Mouse (Mus musculus): ENCODE measurements at regions not wholly inside any gene's neighbourhood (a gene's known extent, or its start where the extent isn't known, plus 50 kb on each side); places are given as distances from the start of the nearest gene placed in this dataset.

DNA sequence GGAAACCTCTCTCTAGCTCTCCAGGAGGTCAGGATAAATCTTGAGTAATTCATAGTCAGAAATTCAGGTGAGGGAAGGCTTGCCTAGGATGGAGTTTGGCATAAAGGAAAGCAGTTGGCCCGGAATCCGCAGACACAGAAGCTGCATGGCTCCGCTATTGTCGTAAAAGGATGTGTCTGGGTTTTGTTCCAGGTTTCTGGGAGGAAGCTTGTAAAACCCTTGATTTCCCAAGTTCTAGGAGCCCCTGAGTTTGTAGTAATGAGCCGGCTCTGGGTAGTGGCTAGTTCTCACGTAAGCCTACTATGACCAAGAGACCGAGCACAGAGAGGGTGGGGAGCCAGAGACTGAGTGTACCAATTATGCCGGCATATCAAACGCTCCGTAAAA lies 52.7 kb upstream of the Gm21915 start:
- 33% methylated on average over 10 of the region's 10 CpGs for WGBS
- H3K27ac ChIP-seq (ENCODE audit: insufficient read depth, low read depth, low read length), result no peak overlapping the region
- no peak overlapping the region for H3K4me3 ChIP-seq (ENCODE audit: insufficient read depth, low read depth, low read length)
- TF ChIP-seq POLR2A (IDR thresholded peaks at IDR 0.05; ENCODE audit: insufficient read depth, low read depth, low read length), result no peak
- no peak for TF ChIP-seq CTCF (IDR thresholded peaks at IDR 0.05; ENCODE audit: insufficient read depth, low read depth, low read length)
- H3K4me1 ChIP-seq (ENCODE audit: control insufficient read depth, insufficient read depth, low read length), result peaks cover 7% of the 10 kb centered on the region; the same call in 1 of the 2 replicates

DNA sequence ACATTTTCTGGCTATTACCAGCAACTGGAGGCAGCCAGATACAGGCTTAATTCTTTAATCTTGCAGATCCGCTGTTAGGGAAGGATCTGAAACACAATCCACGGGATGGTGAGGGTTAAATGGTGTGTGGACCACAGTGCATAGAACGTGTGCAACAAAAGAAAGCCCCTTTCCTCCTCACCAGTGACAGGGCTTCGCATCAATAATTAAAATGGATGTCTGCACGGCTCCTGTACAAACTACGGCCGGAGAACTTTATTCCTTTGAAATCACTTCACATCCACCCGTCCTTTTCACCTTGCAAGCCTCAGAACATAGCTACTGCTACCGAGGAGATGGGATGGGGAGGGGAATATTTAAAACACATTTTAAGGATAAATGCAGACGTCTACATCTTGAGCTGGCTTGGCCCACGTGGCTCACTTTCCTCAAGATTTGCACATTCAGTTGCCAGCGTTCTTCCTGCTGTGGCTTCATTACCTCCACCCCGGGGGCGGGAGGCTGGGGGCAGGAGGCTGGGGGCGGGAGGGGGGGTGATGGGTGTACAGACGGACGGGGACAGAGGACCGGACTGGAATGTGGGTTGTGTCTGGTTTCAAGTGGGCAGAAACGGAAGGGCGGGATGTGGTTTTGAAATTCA lies 53.3 kb upstream of the Gm21915 start:
- Histone ChIP-seq H3K27ac (ENCODE audit: insufficient read depth, low read depth, low read length) (no peak overlapping the region), H3K4me3 (ENCODE audit: insufficient read depth, low read depth, low read length) (no peak overlapping the region), H3K4me1 (ENCODE audit: control insufficient read depth, insufficient read depth, low read length) (peaks cover 7% of the 10 kb centered on the region; the same call in 1 of the 2 replicates)
- TF ChIP-seq CTCF (IDR thresholded peaks at IDR 0.05; ENCODE audit: insufficient read depth, low read depth, low read length), result no peak
- no peak for TF ChIP-seq POLR2A (IDR thresholded peaks at IDR 0.05; ENCODE audit: insufficient read depth, low read depth, low read length)
- 6% methylated on average over 20 of the region's 20 CpGs for WGBS

DNA sequence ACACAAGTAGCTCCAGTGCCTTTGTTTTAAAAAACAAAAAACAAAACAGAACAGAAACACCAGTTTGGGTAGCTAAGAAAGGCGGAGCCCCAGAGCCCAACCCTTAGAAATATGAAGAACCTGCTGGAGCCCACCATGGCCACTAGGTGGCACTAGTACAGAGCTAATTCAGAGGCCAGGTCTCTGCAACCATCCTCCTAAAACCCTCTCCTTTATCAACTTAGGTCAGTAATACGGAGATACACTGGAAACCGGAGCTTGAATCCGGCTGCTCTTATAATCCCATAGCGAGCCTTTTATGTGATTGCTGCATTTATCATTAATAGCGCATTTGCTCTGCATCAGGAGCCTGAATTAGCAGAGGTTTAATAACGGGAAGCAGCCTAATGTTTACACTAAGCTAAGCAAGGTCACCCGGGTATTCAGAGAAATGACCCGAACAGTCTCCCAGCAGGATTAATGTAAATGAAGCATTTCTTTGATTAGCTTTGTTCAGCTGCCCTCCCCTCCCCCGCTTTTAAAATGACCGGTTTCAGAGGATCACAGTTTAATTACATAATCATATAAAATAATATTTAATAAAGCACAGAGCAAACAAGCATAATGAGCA lies 53.9 kb upstream of the Gm21915 start:
- peaks cover 7% of the 10 kb centered on the region; the same call in 1 of the 2 replicates for H3K4me1 ChIP-seq (ENCODE audit: control insufficient read depth, insufficient read depth, low read length)
- TF ChIP-seq POLR2A (IDR thresholded peaks at IDR 0.05; ENCODE audit: insufficient read depth, low read depth, low read length) (no peak), CTCF (IDR thresholded peaks at IDR 0.05; ENCODE audit: insufficient read depth, low read depth, low read length) (no peak)
- H3K27ac ChIP-seq (ENCODE audit: insufficient read depth, low read depth, low read length), result no peak overlapping the region
- no peak overlapping the region for H3K4me3 ChIP-seq (ENCODE audit: insufficient read depth, low read depth, low read length)
- WGBS, result 2% methylated on average over 11 of the region's 11 CpGs

DNA sequence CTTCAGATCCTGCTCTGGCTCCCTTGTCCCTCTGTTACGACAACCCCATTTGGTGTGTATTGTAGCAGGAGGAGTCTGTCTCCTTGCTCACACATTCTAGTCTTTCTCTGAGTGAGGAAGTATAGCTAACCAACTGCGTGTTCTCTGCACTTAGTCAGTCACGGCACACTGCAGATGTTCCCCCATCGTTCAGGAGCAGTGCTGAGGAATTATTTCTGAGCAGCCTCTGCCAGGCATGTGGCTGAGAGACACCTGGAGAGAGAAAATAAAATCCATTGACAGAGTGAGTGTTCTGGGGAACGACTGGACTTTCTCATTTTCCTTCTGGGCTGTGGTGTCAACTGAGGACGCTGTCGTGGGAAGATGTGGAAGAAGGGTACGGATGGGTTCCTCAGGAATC lies 54.5 kb upstream of the Gm21915 start:
- Histone ChIP-seq H3K27ac (ENCODE audit: insufficient read depth, low read depth, low read length) (no peak overlapping the region), H3K4me3 (ENCODE audit: insufficient read depth, low read depth, low read length) (no peak overlapping the region), H3K4me1 (ENCODE audit: control insufficient read depth, insufficient read depth, low read length) (peaks cover 7% of the 10 kb centered on the region; the same call in 1 of the 2 replicates)
- 18% methylated on average over 8 of the region's 8 CpGs for WGBS
- no peak for TF ChIP-seq POLR2A (IDR thresholded peaks at IDR 0.05; ENCODE audit: insufficient read depth, low read depth, low read length)
- no peak for TF ChIP-seq CTCF (IDR thresholded peaks at IDR 0.05; ENCODE audit: insufficient read depth, low read depth, low read length)

DNA sequence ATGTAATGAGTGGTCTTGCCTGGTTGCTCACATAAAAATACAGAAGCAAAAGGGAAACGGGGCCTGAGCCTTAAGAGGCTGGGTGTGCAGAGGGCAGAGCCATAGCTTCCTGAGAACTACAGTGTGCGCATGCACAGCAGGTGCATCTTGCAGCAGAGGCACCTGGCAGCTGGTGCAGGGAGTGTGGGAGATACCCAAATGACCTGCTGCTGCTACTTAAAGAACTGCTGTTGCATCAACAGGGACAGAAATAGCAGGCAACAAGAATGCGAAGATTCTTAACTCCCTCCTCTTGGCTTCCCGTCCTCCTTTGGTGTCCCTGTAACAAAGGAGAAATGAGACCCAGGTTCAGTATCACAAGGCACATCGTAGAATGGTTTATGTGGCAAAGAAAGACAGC lies 56.3 kb upstream of the Gm21915 start:
- H3K27ac ChIP-seq (ENCODE audit: insufficient read depth, low read depth, low read length), result no peak overlapping the region
- 43% methylated on average over 5 of the region's 5 CpGs for WGBS
- TF ChIP-seq POLR2A (IDR thresholded peaks at IDR 0.05; ENCODE audit: insufficient read depth, low read depth, low read length), result no peak
- TF ChIP-seq CTCF (IDR thresholded peaks at IDR 0.05; ENCODE audit: insufficient read depth, low read depth, low read length), result no peak
- H3K4me3 ChIP-seq (ENCODE audit: insufficient read depth, low read depth, low read length), result no peak overlapping the region
- H3K4me1 ChIP-seq (ENCODE audit: control insufficient read depth, insufficient read depth, low read length), result peaks cover 7% of the 10 kb centered on the region; the same call in 1 of the 2 replicates

DNA sequence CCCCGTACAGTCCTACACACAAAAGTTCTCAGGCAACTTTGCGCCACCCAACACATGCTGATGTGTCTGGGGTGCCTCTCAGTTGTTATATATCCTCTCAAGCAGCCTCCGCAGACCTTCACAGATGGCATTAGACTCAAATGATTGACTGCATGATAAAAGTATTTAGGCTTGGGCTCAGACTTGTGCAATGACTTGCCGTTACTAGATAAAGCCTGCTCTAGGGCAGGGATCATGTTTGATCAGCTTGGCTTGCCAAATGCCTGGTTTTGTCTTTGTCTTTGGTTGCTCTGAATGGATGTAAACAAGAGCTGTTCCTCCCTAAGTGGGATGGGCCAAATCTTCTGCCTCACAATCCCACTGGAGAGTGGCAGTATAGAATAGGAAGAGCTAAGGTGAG lies 57.2 kb upstream of the Gm21915 start:
- TF ChIP-seq CTCF (IDR thresholded peaks at IDR 0.05; ENCODE audit: insufficient read depth, low read depth, low read length) (no peak), POLR2A (IDR thresholded peaks at IDR 0.05; ENCODE audit: insufficient read depth, low read depth, low read length) (no peak)
- H3K27ac ChIP-seq (ENCODE audit: insufficient read depth, low read depth, low read length), result no peak overlapping the region
- peaks cover 7% of the 10 kb centered on the region; the same call in 1 of the 2 replicates for H3K4me1 ChIP-seq (ENCODE audit: control insufficient read depth, insufficient read depth, low read length)
- no peak overlapping the region for H3K4me3 ChIP-seq (ENCODE audit: insufficient read depth, low read depth, low read length)
- 91% methylated on average over 4 of the region's 4 CpGs for WGBS

DNA sequence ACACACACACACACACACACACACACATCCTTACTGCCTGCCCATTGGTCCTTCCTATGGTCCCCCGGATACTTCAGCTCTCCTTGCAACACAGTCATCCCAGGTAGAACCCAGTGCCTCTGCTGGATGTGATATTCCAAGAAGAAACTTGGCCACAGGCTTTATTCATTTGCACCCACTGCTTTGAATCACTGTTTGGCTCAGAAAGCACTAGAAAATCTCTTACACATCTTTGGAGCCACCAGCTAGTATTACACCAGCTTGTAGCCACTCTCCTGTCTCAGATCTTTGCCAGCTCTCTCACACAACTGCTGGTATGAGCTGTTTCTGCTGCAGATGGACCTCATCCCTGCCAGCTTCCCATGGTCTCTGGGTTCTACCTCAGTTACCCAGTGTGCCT lies 57.7 kb upstream of the Gm21915 start:
- 83% methylated on average over 1 of the region's 1 CpGs for WGBS
- Histone ChIP-seq H3K4me1 (ENCODE audit: control insufficient read depth, insufficient read depth, low read length) (peaks cover 7% of the 10 kb centered on the region; the same call in 1 of the 2 replicates), H3K4me3 (ENCODE audit: insufficient read depth, low read depth, low read length) (no peak overlapping the region), H3K27ac (ENCODE audit: insufficient read depth, low read depth, low read length) (no peak overlapping the region)
- TF ChIP-seq CTCF (IDR thresholded peaks at IDR 0.05; ENCODE audit: insufficient read depth, low read depth, low read length), result no peak
- no peak for TF ChIP-seq POLR2A (IDR thresholded peaks at IDR 0.05; ENCODE audit: insufficient read depth, low read depth, low read length)

DNA sequence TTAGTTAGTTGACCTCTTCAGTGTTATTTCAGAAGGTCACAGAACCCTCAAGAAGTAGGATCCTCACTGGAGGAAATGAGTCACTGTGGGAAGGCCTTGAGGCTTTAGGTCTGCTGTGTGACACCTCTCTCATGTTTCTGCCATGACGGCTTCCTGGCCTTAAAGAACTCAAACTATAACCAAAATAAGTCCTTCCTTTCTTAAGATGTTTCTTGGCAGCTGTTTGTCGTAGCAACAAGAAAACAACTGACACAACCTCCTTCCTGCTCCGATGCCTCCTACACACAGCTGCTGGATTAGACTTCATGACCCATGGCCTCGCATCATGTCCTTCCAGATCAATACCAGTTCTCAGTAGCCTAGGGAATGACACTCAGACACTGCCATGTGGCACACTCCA lies 58.1 kb upstream of the Gm21915 start:
- peaks cover 7% of the 10 kb centered on the region; the same call in 1 of the 2 replicates for H3K4me1 ChIP-seq (ENCODE audit: control insufficient read depth, insufficient read depth, low read length)
- TF ChIP-seq CTCF (IDR thresholded peaks at IDR 0.05; ENCODE audit: insufficient read depth, low read depth, low read length), result no peak
- no peak for TF ChIP-seq POLR2A (IDR thresholded peaks at IDR 0.05; ENCODE audit: insufficient read depth, low read depth, low read length)
- 79% methylated on average over 4 of the region's 4 CpGs for WGBS
- H3K4me3 ChIP-seq (ENCODE audit: insufficient read depth, low read depth, low read length), result no peak overlapping the region
- H3K27ac ChIP-seq (ENCODE audit: insufficient read depth, low read depth, low read length), result no peak overlapping the region

DNA sequence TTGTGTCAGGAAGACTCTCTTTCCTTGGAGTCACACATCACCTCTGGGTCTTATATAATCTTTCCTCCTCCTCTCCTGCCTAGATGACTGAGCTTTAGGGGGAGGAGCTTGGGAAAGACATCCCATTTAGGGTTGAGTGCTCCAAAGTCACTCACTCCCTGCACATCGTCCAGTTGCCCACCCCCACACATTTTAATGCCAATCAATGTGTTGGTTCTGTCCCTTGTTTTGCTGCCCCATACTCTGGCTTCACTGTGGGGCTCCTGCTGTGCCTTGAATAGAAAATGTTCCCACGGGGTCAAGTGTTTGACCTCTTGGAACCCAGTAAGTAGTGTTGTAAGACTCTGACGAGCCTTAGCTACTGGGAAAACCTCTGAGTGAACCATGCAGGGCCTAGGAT lies 58.8 kb upstream of the Gm21915 start:
- WGBS, result 61% methylated on average over 3 of the region's 3 CpGs
- H3K4me3 ChIP-seq (ENCODE audit: insufficient read depth, low read depth, low read length), result no peak overlapping the region

More for the DNA sequence above, 58.8 kb upstream of the Gm21915 start:
- H3K27ac ChIP-seq (ENCODE audit: insufficient read depth, low read depth, low read length), result no peak overlapping the region
- TF ChIP-seq POLR2A (IDR thresholded peaks at IDR 0.05; ENCODE audit: insufficient read depth, low read depth, low read length) (no peak), CTCF (IDR thresholded peaks at IDR 0.05; ENCODE audit: insufficient read depth, low read depth, low read length) (no peak)
- H3K4me1 ChIP-seq (ENCODE audit: control insufficient read depth, insufficient read depth, low read length), result peaks cover 5% of the 10 kb centered on the region; the same call in 1 of the 2 replicates

Measured in olfactory bulb, adult 2 months (tissue).